Mouse (Mus musculus): Measurements from ENCODE around the gene Ccdc36.

- TF ChIP-seq CTCF (conservative IDR thresholded peaks at IDR 0.05; ENCODE audit: insufficient read depth, insufficient read length, low read depth, low read length) (no peak), POLR2A (IDR thresholded peaks at IDR 0.05; ENCODE audit: low read depth, low read length) (no peak)
These were observed 33.9 kb upstream of the Ccdc36 start for GRCm38 (mm10) chr9:108462192-108462591.
